Mouse (Mus musculus): Measurements from ENCODE around the gene Mmp20.

Mmp20 gene

DNA sequence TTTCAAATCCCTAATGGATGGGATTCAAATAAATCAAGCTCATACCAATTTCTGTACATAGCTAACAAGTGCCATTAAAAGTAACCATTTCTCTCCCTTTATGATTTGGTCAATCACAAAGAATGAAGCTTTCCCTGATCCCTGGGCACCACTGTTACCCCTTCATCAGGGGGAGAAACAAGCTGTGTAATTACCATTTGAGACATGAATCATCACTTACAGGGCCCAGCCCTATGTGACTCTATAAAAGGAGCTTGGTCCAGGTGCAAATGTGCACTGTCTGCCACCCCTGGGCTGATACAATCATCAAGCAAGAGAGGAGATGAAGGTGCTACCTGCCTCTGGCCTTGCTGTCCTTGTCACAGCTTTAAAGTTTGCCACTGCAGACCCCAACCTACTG lies at the start of gene Mmp20:
Mmp20 (plus strand) TSS at position 301 of the 400 bp plus-strand sequence.
- DNase-seq, result no peak

DNA sequence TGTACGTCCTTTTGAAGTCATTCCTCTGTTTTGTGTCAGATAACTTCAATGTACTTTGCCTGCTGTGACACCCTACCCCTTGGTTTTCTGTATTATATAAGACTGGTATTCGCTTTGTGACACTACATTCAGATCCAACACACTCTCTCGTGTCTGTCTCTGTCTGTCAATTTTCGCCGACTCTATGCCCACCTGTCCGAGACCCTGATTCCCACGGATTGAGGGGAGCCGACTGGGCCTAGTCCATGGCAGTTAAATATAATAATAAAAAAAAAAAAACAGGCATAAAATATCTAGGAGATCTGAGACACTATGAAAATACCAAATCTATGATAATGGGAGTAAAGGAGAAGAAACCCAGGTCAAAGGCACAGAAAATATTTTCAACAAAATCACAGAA lies 38.0 kb upstream of the Mmp20 start:
- DNase-seq, result no peak

DNA sequence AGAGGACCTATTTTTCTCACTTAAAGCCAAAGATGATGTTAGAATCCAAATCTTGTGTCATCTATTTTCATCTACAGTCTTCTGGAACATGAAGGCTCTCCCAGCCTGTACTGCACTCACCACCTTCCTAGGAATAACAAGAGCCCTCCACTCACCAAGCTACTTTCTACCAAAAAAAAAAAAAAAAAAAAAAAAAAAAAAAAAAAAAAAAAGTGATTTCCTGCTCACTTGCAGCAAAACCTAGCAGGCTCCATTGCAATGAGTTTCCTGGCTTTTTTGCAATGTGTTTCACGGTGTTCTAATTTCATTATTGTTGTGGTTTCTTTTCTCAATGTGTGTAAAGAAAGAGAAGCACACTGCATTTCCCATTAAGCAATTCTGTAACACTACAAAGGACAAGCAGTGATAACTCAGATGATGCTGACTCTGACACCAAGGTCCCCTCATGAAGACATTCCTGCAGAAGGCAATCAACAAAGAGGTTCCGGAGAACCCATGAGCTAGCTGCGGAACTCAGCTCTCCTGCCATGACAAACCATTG lies 34.7 kb upstream of the Mmp20 start:
- DNase-seq, result no peak

DNA sequence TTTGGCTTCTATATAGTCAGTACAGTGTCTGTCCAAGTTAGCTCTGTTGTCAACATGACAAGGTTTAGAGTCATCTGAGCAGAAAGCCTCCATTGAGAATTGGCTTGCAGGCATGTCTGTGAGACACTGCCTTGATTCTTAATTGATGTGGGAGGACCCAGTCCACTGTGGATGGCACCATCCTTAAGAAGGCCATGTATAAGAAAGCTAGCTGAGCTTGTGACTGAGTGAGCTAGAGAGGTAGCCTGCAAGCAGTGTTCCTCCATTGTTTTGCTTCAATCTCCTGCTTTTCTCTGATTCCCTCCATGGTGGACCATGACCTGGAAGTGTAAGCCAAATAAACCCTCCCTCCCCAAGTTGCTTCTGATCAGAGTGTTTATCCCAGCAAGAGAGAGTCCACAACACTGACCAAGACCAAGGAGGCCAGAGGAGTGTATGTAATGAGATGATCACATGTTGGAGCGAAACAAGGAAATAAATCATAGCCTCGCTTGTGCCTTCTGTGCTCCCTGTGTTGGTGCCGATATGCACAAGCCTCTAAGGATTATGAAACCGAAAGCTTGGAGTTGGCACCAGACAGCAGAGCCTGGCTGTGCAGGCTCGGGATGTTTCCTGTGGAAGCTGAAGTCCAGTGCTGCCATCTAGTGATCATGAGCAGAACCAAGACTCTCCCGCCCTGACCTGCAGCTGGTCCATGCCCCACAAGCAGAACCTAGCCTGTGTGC lies 33.1 kb upstream of the Mmp20 start:
- DNase-seq, result peak; percentile 76

DNA sequence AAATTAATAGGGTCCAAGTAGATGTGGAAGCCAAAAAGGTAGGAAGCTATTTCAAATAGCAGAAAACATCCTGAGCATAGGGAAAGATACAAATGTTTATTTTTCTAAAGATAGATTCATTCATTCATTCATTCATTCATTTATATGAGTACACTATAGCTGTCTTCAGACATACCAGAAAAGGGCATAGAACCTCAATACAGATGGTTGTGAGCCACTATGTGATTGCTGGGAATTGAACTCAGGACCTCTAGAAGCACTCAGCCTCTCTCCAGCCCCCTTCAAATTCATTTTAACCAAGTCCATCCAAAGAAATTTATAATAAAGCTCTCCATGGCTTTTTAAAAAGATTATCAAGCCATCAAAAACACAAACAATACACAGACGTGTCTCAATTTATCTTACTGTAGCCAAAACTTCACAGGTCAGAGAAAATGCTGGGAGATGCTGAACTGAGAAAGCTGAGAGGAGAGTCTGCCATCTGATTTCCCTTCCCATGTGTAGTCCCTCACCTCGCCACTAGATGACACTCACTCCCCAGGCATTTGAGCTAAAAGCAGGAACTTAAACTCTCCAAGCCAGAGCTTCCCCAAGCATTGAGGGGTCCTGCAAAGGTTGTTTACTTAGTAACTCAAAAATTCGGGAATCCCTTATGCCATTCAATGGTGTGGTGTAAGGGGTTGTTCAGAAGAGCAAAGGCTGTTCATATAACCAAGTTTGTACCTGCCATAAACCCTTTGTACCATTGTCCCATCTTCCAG lies 24.9 kb upstream of the Mmp20 start:
- DNase-seq, result peak; percentile 66

DNA sequence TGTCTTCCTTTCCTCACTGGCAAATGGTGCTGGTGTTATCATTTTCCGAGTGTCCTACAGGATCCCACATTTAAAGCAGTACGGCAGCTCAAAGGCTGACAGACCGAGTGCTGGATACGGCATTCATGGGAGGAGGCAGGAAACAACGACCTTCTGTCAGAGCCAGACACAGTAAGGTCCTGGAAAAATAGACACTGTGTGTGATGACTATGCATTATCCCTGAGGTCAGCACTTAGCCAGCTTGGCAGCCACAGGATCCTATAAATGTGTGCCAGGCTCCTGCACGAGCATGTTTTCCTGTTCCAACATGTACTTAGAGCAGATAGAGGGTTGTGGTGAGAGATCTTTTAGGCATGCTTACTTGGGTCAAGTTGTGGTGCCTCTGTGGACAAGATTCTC lies 24.0 kb upstream of the Mmp20 start:
- no peak for DNase-seq

DNA sequence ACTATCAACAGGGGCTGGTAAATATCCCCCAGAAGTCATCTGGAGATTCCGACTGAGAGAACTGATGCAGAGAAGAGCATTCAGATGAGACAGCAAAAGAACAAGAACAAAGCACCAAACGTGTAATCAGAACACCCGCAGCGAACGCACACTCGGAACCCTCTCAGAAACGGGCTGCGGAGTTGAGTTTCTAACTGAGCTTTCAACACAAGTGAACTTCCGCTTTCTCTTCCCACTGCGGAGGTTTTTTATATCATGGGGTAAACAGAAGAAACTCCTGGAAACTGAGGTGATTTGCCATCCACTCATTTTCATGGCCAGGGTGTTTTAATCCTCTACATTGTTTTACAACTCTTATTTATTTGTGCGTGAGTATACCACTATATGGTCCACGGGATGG lies 22.4 kb upstream of the Mmp20 start:
- no peak for DNase-seq

DNA sequence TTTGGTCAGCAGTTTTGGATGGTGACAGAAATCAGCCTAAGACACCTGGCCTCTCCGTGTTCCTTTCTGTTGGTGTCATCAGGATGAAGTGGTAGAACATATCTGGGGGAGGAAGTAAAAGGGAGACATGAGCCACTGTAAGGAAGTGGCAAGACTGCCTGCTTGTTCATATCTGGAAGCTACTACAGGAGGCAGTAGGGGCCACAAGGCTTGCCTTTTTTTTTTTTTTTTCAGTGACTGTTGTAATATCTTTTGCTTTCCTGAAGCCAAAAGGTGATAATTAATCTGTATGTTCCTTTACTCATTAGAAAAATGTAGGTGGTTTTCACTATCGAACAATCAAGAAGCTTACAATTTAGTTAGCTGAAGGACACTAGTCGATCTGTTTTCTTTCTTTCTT lies 5.4 kb upstream of the Mmp20 start:
- DNase-seq, result no peak

DNA sequence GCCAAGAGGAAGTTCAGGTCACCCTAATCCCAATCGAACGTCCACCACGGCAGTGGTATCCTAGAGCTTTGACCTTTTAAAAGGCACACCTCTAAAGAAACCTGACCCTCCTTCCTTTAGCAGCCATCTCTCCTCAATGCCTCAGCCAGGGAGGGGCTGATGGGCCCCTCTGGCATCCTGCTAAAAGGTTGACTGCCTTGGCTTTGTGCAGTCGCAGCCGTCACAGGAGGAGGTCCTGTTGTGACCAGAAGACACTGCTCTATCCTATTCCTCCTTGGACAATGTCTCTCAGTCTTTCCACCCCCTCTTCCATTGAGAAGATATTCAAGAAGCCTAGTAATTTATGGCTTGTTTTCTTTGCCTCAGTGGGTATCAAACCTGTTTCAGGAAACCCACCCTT lies 5.9 kb downstream of the Mmp20 start:
- no peak for DNase-seq

DNA sequence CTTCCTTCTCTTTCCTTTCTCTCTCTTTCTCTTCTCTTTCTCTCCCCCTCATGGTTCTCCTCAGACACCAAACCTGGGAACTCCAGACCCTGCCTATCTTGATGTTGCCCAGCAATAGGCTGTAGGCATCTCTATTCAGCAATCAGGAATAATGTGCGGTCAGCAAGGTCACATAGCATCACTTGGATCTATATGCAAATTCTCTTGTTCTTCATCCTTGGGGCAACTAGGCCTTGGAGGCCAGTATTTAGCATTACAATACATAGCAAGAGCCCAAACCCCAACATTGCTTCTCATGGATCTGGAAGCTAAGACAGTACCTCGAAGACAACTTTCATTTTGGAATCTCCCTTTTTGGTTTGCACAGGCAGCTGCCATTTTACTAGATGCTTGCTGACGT lies 19.9 kb downstream of the Mmp20 start:
- no peak for DNase-seq

DNA sequence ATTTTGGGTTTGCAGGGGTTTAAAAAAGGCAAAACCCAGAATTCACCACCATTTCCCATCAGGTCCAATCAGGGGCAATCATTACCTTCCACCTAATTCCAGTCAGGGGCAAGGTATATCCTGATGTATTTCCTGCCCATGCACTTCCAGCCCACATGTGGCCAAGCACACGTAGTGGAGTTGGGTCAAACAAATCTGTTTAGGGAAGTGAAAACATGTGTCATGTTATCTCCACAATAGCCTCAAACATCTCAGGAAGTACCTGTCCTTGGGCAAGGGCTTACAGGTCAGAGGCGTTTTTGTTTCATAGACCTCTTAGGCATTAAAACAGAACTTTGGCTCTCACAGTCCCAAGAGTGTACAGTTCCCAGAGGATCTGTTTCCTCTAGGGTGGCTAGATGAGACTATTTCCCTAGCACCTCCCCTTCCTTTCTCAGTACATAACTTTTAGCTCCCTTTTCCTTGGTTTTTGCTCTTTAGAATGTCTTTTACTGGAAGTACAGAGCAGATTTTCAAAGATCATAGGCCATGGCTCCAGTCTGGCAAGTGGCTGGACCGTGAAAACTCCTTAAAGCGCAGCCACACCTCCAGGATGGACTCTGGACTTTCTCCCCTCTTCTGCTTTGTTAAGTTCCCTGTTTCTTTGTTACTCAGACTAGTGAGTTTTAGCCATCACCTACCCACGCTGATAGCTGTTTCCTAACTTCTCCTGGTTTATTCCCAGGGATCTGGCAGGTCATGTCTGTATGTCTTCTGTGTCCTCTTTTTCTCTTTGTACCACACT lies 22.6 kb downstream of the Mmp20 start:
- no peak for DNase-seq

DNA sequence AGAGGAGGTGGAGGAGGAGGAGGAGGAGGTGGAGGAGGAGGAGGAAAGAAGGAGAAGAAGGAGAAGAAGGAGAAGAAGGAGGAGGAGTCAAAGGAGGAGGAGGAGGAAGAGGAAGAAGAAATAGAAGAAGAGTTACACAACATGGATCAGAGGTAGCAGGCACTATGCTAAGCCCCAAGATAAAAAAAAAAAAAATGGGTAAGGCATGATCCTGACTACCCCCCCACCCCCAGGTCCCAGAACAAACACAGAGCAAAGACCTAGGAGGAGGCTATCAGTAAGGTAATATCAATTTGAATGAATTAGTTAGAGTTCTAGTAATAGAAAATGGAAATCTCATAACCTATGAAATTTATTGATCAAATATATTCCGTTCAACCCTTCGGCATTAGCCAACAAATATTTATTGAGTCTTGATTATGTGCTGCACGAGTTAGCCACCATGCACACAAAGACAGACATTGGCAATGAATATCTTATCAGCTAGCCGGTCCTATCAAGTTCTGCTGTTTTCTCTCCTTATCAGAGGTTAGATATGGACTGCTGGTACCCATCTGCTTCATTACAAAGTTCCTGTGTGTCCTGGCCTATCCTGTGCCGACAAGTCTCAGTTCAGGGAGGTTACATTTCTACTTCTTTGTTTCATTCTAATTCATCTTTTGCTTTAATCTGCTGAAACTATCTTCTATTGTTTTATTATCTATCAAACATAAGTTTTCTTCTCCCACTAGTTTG lies 24.5 kb downstream of the Mmp20 start:
- no peak for DNase-seq

DNA sequence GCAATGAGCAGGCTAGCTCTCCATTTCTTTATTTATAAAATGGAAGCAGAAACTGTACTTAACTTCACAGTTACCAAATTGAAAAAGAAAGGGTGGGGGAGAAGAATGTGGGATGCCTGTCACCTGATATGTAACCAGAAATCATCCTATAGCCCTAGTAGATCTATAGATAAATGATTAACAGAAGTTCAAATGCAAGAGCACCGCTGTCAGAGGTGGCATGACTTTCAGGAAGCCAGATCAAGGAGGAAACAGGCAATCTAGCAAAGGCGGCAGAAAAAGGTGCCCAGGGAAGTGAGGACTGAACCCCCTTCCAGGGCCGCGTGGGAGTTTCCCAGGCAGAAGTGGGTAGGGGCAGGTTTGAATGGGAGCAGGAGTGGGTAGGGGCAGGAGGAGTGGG lies 29.9 kb downstream of the Mmp20 start:
- no peak for DNase-seq

DNA sequence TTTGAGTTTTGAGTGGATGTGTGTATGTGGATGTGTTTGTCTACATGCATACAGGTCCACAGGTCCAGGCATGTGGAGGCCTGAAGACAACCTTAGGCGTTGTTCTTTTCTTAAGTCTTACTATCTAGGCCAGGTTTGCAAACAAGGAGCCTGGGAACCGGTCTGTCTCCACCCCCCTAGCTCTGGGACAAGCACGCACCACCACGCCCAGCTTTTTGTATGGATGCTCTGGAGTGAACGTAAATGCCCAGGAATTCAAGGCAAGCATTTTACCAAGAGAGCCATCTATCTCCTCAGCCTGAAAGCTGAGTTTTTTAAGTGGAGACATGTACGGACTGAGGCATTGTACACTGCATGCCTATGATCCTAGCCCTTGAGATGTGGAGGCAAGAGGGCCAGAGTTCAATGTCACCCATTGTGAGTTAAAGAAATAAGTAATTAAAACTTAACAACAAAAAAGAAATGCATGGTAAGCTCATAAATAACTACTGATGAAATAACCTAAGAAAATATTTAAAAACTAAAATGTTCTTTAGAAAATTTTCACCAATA lies 31.5 kb downstream of the Mmp20 start:
- no peak for DNase-seq

DNA sequence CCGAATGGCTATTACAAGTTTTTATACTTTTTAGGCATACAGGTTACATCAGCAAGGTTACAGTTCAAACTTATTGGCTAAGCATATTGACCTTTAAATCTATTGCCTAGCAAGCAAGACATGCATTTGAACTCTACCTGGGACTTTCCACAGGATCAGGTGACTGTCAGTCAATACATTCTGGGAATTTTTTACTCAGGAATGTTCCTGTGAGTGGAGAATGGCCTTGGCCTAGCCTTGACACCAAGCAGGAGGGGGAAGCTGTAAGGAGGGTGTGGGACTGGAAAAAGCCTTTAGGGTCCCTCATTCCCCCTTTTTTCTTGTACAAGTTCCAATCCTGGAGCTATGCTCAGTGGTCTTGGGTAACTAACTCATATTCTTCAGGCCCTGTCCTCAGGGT lies 33.3 kb downstream of the Mmp20 start:
- no peak for DNase-seq

DNA sequence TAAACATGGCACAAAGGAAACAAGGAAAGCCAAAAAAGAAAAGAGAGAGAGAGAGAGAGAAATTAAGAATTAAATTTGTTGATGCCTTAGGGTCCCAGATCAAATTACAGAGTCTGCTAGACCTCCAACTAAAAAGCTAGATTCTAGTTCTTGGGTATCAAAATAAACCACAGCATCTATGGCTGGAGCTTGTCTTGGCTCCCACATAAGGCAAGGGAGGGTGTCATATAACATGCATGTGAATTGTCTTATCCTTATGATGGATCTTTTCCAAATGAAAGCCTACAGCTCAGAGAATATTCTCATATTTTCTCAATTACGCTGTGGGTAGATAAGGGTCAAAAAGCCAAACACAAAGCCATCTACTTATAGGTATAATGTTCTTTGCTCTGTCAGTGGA lies 41.6 kb downstream of the Mmp20 start:
- no peak for DNase-seq

DNA sequence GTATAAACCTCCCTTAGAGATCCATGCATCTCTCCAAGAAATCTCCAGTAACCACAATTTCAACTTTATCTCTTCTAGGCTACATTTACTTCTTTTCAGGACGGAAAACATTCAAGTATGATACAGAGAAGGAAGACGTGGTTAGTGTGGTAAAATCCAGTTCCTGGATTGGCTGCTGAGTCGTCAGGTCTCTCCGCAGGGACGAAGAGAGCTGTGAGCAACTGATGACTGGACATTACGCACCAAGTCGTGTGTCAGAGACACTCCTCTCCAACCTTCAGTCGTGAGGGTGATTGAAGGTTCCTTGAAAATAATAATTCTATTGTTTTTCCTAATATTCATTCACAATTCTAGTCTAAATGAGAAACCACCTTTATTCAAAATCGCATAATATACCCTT lies 45.0 kb downstream of the Mmp20 start:
- no peak for DNase-seq

DNA sequence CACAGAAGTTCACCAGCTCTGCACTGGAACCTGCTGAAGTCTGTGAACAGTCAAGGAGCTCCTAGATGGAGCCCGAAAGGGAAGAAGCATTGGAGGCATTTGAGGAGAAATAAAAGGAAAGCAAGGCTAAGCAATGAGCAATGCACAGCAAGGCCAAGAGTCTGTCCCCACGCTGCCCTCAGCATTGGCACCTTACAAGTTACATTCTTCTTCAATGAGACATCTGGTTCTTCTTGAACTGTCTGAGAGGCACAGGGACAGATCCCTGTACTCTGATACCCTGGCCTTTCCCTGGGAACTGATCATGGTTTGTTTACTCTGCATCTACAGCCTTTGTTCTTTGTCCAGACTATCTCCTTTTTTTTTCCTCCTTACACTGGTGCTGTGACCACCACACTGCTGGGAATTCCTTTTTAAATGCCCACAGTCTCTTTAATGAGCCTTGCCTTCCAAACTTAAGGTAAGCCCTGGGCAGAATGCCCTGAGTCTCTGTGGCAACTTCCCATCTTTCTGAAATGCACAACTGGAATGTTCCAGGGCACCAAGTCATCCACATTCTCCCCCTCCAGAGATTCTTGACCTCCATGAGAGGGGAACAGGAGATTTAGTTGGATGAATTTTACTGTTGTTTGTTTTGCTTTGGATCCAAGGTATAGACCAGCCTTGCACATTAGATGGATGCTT lies 50.3 kb downstream of the Mmp20 start:
- no peak for DNase-seq

DNA sequence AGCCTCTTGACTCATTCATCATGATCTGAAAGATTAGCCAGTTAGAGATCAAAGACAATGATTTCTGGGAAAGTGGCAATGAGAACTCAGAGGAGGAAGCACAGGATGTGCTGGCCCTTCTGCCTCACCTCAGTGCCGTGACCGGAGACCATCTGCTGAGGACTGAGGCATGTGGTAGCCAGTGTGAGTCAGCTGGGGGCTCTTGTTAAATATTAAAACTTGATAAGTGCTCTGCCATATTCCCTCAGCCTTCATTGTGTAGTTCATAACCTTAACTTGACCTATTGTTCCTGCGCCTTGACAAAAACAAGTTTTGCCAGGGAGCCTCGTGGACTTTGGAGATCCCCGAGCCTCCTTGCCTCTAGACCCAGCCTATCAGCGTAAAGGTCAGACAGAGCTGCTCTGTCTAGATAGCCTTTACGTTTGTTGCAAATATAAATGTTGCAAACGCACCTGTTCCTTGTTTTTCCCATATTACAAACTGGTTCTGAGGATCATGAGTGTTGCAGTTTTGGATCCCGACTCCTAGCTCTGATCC lies 54.1 kb downstream of the Mmp20 start:
- no peak for DNase-seq

DNA sequence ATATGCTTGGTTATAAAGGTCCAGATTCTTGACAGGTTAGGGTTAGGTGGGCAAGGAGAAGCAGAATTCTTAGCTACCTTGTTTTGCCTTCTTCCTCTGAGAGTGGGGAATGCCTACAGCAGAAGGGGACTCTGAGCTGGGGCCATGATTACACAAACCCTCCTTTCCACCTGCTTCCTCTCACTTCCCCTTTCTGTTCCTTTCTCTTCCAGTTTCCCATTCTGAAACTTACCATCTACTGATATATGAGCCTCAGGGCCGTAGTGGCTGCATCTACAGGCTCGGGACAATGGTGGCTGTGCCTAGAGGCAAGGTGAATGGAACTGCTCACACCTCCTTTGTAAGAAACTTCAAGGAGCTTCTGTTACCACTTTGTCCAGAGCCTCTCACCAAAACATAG lies 58.0 kb downstream of the Mmp20 start:
- DNase-seq, result no peak

DNA sequence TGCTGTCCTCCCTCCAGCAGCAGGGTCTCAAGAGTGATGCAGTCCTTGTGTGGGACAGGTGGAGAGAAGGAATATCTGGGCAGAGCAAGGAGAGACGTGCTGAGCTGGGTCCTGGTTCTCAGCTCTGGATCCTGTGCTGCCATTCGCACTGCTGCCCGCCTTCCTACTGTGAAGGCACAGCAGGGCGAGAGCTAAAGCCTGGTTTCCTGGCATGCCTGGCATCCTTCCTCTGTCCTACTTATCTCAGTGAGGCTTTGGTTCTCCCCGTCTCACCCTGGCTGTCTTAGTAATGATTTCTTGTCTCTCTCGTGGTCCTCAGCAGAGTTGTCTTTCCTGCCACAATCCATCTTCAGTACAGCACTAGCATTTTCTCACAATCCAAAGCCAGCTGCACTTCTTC lies 61.8 kb downstream of the Mmp20 start:
- DNase-seq, result no peak

DNA sequence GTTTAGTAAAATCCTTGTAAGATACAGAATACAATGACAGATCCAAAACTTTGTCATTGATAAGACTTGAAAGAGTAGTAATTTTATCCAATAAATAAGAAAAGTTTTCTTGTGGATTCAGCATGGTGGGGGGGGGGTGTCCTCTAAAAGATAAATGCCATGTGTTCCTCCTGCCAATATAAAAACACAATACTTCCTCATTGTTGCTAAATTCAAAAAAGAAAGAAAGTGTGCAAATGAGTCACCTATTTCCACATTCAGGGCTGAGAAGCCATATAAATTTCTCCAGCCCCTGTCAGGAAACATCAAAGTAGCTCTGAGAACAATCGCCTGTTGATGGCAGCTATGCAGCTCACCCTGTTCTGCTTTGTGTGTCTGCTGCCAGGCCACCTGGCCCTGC lies 63.8 kb downstream of the Mmp20 start, which contains the start of gene Mmp7:
Mmp7 (plus strand) TSS at position 301 of the 400 bp plus-strand sequence.
- DNase-seq, result no peak
